Mouse (Mus musculus) gastrocnemius, adult 8-10 months (tissue): ENCODE results near the gene Hist1h4i. TPM values are rescaled to one million over a fixed set of nuclear protein-coding genes. Genes with fewer than 3 reads are reported as not detected.
"Not testable (repeated sequence)": the region's sequence is repeated elsewhere in the genome, so short reads cannot be mapped to it uniquely, and the experiment has no call there.

ENCODE experiments used
- DNase-seq, 2 experiments: peaks; one replicate each; pipeline ENCODE4 v3.0.0; 2022; ENCODE audit warnings: low spot score in 2 of 2
- total RNA-seq, 4 experiments: library from RNA; stranded (reverse); gene quantifications; 2 replicates each; pipeline ENCODE4 v1.2.4; 2022

The Hist1h4i gene
- 10 to 100 TPM; 28.5 to 37.8 (median 35.7) TPM for total RNA-seq

DNA sequence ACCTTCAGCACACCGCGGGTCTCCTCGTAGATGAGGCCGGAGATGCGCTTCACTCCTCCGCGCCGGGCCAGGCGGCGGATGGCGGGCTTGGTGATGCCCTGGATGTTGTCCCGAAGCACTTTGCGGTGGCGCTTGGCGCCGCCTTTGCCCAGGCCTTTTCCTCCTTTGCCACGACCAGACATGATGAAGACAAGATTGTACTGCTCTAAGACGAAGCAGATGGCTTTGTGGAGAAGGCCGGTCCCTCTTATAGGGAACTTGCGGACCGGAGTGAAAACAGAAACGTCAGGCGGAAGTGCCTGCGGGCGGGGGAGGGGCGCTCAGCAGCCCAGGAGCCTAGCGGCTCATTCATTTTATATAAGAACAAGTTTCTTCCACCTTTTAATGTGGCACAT lies at the start of gene Hist1h4i:
Gene Hist1h4i, minus strand, starts transcription at position 221 of the 395 bp plus-strand sequence.
- DNase-seq = peak; percentile 81 to 86

- not testable (repeated sequence) for DNase-seq
Observed at GRCm38 (mm10) chr13:22084140-22084539, 43.0 kb upstream of the Hist1h4i start, which contains the start of gene Vmn1r188. Gene Vmn1r188, plus strand, starts transcription at chr13:22084440.

GRCm38 (mm10) chr13:22063468-22063867 lies 22.3 kb upstream of the Hist1h4i start:
- no peak for DNase-seq

DNA sequence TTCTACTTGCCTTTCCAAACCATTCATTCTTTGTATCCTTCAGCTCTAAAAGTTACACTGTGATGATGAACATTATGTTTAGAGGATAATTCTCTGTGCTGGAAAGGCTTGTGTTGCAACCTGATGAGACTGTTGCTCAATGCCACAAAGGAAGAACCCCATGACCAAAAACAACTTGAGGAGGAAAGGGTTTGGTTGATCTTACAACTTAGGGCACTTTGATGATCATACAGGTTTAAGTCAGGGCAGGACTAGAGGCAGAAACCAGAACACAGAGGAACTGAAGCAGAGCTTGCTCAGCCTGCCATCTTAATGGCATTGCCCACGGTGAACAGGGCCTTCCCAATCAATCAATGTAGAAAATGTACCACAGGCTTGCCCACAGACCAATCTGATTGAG lies 20.3 kb upstream of the Hist1h4i start:
- DNase-seq = no peak

DNA sequence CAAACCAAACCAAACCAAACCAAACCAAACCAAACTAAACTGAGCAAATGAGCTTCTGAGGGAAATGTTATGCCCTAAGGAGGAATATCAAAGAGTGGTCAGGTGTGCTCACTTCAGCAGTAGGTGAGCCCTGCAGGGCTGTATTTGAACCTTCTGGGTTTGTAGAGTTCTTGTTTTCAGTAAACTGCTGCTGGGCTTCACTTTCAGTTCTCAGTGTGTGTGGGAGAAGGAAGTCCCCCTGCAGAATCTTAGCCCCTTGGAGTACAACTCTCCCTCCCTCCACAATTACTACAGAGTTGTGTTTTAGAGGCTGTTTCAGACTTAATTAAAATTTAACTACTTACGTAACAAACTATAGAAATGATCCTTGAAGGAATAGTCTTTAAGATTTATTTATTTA lies 12.6 kb upstream of the Hist1h4i start:
- DNase-seq = no peak

- DNase-seq = no peak
Observed at GRCm38 (mm10) chr13:22051523-22051859, 10.3 kb upstream of the Hist1h4i start.

GRCm38 (mm10) chr13:22050591-22051522 lies 9.7 kb upstream of the Hist1h4i start:
- DNase-seq = peak; percentile 71 to 77

GRCm38 (mm10) chr13:22049737-22050440 lies 8.7 kb upstream of the Hist1h4i start:
- DNase-seq = no peak

- DNase-seq = no peak
Observed at GRCm38 (mm10) chr13:22049041-22049440, 7.9 kb upstream of the Hist1h4i start.

GRCm38 (mm10) chr13:22045311-22045710 lies 4.1 kb upstream of the Hist1h4i start:
- no peak for DNase-seq

- no peak for DNase-seq
Observed at GRCm38 (mm10) chr13:22044432-22045155, 3.4 kb upstream of the Hist1h4i start.

DNA sequence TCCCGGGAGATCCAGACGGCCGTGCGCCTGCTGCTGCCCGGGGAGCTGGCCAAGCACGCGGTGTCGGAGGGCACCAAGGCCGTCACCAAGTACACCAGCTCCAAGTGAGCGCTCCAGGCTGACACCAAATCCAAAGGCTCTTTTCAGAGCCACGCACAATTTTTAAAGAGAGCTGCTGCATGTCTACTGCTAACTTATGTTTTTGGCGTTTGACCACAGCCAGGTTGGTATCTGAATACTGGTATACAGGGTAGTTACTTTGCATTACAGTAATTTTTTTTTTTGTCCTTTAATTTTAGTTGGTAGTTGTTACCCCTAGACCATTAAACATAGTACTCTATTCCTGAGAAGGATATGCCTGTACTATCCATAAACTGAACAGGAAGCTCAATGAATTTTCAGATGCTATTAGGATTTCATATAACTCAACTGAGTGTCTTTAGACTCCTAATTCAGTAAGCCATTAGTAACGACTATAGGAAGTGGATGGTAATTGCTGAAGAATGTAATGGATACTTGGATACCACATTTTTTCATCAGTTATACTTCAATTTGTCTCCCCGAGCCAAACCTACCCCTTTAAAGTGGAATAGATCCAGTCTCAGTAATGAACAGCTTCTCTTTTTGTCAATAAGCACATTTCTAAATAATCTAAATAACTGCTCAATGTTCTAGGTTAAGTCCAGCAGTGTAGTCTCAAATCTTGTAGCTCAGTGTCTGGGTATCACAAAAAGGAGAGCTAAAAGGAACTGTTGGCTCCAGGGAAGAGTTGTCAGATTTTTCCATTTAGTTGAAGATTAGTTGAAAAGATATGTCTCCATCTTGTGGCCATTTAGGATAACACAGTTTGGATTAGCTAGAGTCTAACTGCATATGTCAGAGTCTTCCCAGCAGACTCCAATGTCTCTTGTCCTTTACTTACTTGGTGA lies 2.6 kb upstream of the Hist1h4i start:
- no peak for DNase-seq

DNA sequence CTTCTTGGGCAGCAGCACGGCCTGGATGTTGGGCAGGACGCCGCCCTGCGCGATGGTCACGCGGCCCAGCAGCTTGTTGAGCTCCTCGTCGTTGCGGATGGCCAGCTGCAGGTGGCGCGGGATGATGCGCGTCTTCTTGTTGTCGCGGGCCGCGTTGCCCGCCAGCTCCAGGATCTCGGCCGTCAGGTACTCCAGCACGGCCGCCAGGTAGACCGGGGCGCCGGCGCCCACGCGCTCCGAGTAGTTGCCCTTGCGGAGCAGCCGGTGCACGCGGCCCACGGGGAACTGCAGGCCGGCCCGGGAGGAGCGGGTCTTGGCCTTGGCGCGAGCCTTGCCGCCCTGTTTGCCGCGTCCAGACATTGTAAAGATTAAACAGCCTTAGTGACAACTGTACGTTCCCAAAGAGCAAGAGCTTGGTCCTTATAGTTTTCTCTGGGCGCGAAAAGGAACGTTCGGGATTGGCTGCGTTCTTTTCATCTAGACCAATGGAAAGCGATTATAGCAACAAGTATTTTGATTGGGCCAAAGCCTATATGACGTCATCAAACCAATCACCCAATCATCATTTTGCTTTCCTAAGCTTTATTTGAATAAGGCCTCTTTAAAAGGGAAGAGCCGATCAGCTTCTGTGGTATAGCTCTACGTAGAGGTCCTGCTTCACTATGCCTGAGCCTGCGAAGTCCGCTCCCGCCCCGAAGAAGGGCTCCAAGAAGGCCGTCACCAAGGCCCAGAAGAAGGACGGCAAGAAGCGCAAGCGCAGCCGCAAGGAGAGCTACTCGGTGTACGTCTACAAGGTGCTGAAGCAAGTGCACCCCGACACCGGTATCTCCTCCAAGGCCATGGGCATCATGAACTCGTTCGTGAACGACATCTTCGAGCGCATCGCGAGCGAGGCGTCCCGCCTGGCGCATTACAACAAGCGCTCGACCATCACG lies 1.7 kb upstream of the Hist1h4i start, which contains the start of the genes Hist1h2ag and Hist1h2bj:
Gene Hist1h2ag, minus strand, starts transcription at position 377 of the 935 bp plus-strand sequence.
Gene Hist1h2bj, plus strand, starts transcription at position 647 of the 935 bp plus-strand sequence.
- peak; percentile 74 to 78 for DNase-seq

DNA sequence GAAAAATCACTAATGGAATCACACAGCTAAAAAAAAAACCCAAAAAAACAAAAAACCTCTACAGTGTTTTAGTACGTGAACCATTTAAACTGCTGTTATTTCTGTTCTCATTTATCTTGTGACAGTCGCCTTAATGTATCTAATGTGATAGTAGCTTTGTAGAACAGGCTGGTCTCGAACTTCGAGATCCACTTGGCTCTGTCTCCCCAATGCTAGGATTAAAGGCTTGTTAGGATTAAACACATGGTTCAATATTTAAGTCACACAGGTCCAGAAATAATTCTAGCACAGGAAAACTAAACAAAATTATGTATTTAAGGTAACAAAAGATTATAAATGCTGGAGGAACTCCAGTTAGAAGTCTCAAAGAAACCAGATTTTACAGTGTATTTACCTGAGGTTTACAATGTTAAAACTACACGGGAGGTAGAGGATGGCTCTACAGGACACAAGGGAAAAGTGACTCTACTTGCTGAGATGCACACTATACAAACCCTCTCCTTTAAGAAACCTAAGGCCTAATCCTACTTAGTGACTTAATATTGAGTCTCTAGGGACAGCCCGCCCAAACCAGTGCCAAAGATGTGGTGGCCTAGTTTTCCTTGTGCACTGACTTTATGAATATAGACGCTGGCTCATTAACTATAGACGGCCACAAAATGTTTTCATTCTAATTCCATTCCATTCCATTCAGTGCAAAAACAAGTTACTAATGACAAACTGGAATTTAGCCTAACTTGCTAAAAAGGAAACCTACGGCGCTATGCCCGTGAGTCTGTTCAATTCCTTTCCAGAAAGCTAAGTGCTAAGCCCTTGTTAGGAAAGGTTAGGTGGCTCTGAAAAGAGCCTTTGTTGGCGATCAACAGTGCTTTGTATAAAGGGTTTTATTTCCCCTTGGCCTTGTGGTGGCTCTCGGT lies 747 bp upstream of the Hist1h4i start:
- DNase-seq = no peak

DNA sequence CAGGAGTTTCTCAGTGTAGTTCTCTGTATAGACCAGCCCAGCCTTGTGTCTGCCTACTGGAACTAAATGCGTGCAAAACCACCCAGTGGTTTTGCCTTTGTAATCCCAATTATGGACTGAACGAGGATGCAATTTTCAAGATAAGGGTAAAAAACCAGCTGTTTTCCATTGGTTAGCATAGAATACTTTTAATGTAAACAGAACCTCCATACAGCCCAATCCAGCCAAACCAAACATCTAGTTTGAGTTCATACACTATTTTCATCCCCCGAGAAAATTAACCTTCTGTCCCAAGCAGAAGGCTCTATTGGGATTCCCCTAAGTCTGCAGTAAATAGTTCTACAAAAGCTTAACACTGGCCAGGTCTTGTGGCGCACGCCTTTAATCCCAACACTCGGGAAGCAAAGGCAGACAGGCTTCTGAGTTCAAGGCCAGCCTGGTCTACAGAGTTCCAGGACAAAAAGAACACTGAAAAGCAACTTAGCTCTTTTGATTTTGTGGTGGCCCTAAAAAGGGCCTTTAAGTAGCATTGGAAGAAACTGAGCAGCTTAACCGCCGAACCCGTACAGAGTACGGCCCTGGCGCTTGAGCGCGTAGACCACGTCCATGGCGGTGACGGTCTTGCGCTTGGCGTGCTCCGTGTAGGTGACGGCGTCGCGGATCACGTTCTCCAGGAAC lies 559 bp downstream of the Hist1h4i start:
- DNase-seq = no peak

DNA sequence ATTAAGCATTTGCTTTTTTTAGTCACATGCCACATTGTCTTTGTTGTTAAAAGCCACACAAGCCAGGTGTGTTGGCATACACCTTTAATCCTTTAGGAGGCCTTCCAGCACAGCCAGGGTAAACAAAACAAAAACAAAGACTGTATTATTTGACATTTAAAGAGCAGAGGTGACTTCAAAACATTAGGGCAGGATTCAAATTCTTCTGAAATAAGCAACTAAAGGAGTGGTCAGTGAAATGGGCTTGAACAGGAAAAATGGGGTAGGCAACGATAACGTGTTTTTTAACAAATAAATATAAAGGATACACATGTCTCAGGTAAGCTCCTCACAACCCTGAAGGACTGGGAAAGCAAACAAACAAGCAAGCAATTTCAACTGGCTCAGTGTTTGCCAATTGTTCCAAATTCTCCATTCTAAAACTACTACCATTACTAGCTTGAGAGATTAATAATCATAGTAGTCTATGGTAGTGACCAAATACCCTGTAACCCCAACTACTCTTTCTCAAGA lies 1.2 kb downstream of the Hist1h4i start:
- no peak for DNase-seq

DNA sequence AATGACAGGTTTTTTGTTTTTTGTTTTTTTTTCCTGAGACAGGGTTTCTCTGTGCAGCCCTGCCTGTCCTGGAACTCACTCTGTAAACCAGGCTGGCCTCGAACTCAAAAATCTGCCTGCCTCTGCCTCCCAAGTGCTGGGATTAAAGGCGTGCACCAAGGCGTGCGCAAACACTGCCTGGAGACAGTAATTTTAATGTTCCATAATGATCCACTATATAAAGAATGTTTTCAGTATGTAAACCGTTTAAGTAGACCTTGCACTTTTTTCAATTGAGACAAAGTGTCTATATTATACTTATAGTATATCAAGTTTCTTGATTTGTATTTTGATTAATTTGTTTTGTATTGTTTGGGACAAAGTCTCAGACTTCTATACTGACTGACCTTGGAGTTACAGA lies 1.8 kb downstream of the Hist1h4i start:
- no peak for DNase-seq
